Mouse (Mus musculus) hindbrain, embryonic 16.5 days (tissue): ENCODE measurements around the gene Retnlb. TPM values are rescaled to one million over a fixed set of nuclear protein-coding genes. Genes with fewer than 3 reads are reported as not detected.
"Not testable (repeated sequence)": the region's sequence is repeated elsewhere in the genome, so short reads cannot be mapped to it uniquely, and the experiment has no call there.

ENCODE experiments used
- ATAC-seq: fragments of 200-750 bp; cut with Nextera tagmentation; 2 replicates; pipeline ENCODE4 v1.8.0; 2017; ENCODE audit warnings: moderate TSS enrichment, moderate library complexity
- H3K27ac ChIP-seq: fragments of 300-500 bp; sonication (generic); 2 replicates; pipeline ENCODE4 v1.5.1; 2014; ENCODE audit warnings: low read depth, mild to moderate bottlenecking, control low read depth, low read length, moderate library complexity
- H3K27me3 ChIP-seq: fragments of 300-500 bp; sonication (generic); replicated peaks from 2 replicates; pipeline ENCODE4 v1.6.1; 2014; ENCODE audit warnings: low read length; ENCODE audit not compliant: control insufficient read depth, insufficient read depth
- H3K36me3 ChIP-seq: fragments of 300-500 bp; sonication (generic); 2 replicates; pipeline ENCODE4 v1.6.1; 2014; ENCODE audit warnings: mild to moderate bottlenecking, low read length, moderate library complexity, mixed read lengths; ENCODE audit not compliant: control insufficient read depth, insufficient read depth
- H3K4me1 ChIP-seq: fragments of 300-500 bp; sonication (generic); 2 replicates; pipeline ENCODE4 v1.6.1; 2014; ENCODE audit warnings: low read depth, low read length; ENCODE audit not compliant: control insufficient read depth, insufficient read depth
- H3K4me2 ChIP-seq: fragments of 300-500 bp; sonication (generic); 2 replicates; pipeline ENCODE4 v1.6.1; 2014; ENCODE audit warnings: mild to moderate bottlenecking, low read length, control low read depth, moderate library complexity
- H3K4me3 ChIP-seq: fragments of 300-500 bp; sonication (generic); 2 replicates; pipeline ENCODE4 v1.5.1; 2014; ENCODE audit warnings: mild to moderate bottlenecking, low read length, control low read depth, moderate library complexity
- H3K9ac ChIP-seq: fragments of 300-500 bp; sonication (generic); 2 replicates; pipeline ENCODE4 v1.6.1; 2014; ENCODE audit warnings: low read depth, mild to moderate bottlenecking, control low read depth, low read length, moderate library complexity
- H3K9me3 ChIP-seq: fragments of 300-500 bp; sonication (generic); 2 replicates; pipeline ENCODE4 v1.6.1; 2014; ENCODE audit warnings: mild to moderate bottlenecking, low read length, moderate library complexity; ENCODE audit not compliant: control insufficient read depth
- WGBS: fragments of 180-500 bp; shearing (Covaris S2); extraction: QIAGEN DNeasy Blood & Tissue Kit; methylation state at CpG from one replicate; pipeline ENCODE4 v1.1.7; 2014; 5-methylcytosine and 5-hydroxymethylcytosine counted together
- polyA plus RNA-seq: library from polyadenylated mRNA; unstranded; fragments of >200 nt; fragmentation: Nextera tagmentation; extraction: Ambion mirVana; gene quantifications from 2 replicates; pipeline ENCODE4 v1.2.1, GENCODE M21; 2015

The Retnlb gene
- polyA plus RNA-seq, 1 experiment from 2014 or later = not detected

GRCm38 (mm10) chr16:48842266-48842665 is 25.6 kb downstream of the Retnlb start, which contains the start of gene Retnla:
Gene Retnla, plus strand, starts transcription at chr16:48842551.
- H3K4me1 ChIP-seq = no peaks in the 10 kb centered on the region
- H3K27me3 ChIP-seq = no peaks in the 10 kb centered on the region
- H3K27ac ChIP-seq = no peak within 1 kb of the TSS
- ATAC-seq = no peak
- H3K9ac ChIP-seq = no peak within 1 kb of the TSS
- H3K36me3 ChIP-seq = no peaks in the 10 kb centered on the region
- no peaks in the 10 kb centered on the region for H3K9me3 ChIP-seq
- 83% methylated on average over 3 of the region's 3 CpGs for WGBS
- H3K4me3 ChIP-seq = no peak within 1 kb of the TSS
- H3K4me2 ChIP-seq = no peak within 1 kb of the TSS

GRCm38 (mm10) chr16:48843671-48844386 is 27.2 kb downstream of the Retnlb start:
- H3K9me3 ChIP-seq = no peaks in the 10 kb centered on the region
- WGBS = 96% methylated on average over 4 of the region's 4 CpGs
- no peak overlapping the region for H3K4me2 ChIP-seq
- H3K4me3 ChIP-seq = no peak overlapping the region
- H3K4me1 ChIP-seq = no peaks in the 10 kb centered on the region
- no peak for ATAC-seq
- no peaks in the 10 kb centered on the region for H3K27me3 ChIP-seq
- no peak overlapping the region for H3K27ac ChIP-seq
- no peak overlapping the region for H3K9ac ChIP-seq
- H3K36me3 ChIP-seq = no peaks in the 10 kb centered on the region

GRCm38 (mm10) chr16:48865004-48865403 is 48.3 kb downstream of the Retnlb start:
- H3K4me1 ChIP-seq, H3K9ac ChIP-seq, ATAC-seq, H3K4me3 ChIP-seq, H3K4me2 ChIP-seq, H3K36me3 ChIP-seq, H3K27ac ChIP-seq, H3K27me3 ChIP-seq, H3K9me3 ChIP-seq: not testable (repeated sequence)
- WGBS = 96% methylated on average over 1 of the region's 1 CpGs

- H3K4me1 ChIP-seq = no peaks in the 10 kb centered on the region
- no peaks in the 10 kb centered on the region for H3K9me3 ChIP-seq
- H3K4me2 ChIP-seq = no peak overlapping the region
- no peaks in the 10 kb centered on the region for H3K27me3 ChIP-seq
- ATAC-seq = no peak
- H3K27ac ChIP-seq = no peak overlapping the region
- H3K9ac ChIP-seq = no peak overlapping the region
- no peaks in the 10 kb centered on the region for H3K36me3 ChIP-seq
- no peak overlapping the region for H3K4me3 ChIP-seq
- WGBS = 69% methylated on average over 2 of the region's 2 CpGs
Measured at GRCm38 (mm10) chr16:48867690-48868089, 51.0 kb downstream of the Retnlb start.

Other genes starting within 250 kb of the Retnlb start
- gene Trat1, start 44.8 kb upstream of the Retnlb start, polyA plus RNA-seq = 0.09 and 0.17 TPM in 2 replicates
- not detected in 2 replicates for gene Retnla, start 25.7 kb downstream of the Retnlb start, polyA plus RNA-seq
- gene Retnlg, start 55.8 kb downstream of the Retnlb start, polyA plus RNA-seq = 0.56 TPM in 1 of 2 replicates, not detected in the other
- gene Dzip3, start 177.3 kb downstream of the Retnlb start, polyA plus RNA-seq = 53.5 and 55.2 TPM in 2 replicates
- gene Cip2a, start 177.3 kb downstream of the Retnlb start, polyA plus RNA-seq = 6.0 and 7.6 TPM in 2 replicates
- gene Myh15, start 240.6 kb downstream of the Retnlb start, polyA plus RNA-seq = 0.09 and 0.10 TPM in 2 replicates